ENCODE assay signal across 8 mouse cellular contexts in the genomic region with DNA sequence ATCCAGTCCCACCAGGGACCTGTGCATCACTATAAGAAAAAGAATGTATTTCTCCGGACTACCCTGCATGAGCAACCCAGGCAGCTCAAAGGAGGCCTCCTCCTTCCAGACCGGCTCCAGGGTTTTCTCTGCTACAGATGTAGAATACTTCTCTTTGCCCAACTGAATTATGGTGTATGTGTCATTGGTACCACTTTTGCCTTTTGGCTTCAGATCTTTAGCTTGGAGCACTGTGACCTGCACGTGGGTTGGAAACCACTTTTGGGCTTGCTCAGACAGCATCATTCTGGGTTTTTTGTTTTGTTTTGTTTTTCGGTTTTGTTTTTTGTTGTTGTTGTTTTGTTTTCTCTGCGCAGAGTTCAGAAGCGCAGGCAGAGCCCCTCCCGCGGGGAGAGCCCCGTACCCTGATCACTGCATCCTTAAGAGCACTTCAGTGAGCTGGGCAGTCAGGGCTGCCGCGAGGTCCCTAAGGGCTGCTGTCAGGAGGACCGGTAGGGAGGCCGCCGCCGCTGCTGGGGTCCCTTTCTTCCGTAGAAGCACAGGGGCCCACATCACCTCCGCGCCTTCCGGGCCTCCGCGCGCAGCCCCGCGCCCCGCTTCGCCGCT. TPM values are rescaled to one million over a fixed set of nuclear protein-coding genes. Genes with fewer than 3 reads are reported as not detected.
DNase-seq lines count a peak whose midpoint lies in the region; ATAC-seq and TF ChIP-seq lines count a peak whose summit lies in the region.

No protein-coding gene starts in this region.

- no peak for TF ChIP-seq CTCF in heart, postnatal 0 days (IDR thresholded peaks at IDR 0.05; ENCODE audit: low read depth)

- peak overlapping the region; percentile 72 for H3K4me2 ChIP-seq in heart, postnatal 0 days (ENCODE audit: low read depth, low read length)
- peak overlapping the region; percentile 73 for H3K4me2 ChIP-seq in limb, embryonic 14.5 days (replicated peaks; ENCODE audit: low read depth, low read length, severe bottlenecking)
- H3K4me2 ChIP-seq in neural tube, embryonic 13.5 days = peak overlapping the region; percentile 59

- no peaks in the 10 kb centered on the region for H3K9me3 ChIP-seq in heart, postnatal 0 days (replicated peaks; ENCODE audit: control insufficient read depth, low read length)
- H3K9me3 ChIP-seq in limb, embryonic 14.5 days (ENCODE audit: control insufficient read depth, low read length) = no peaks in the 10 kb centered on the region
- no peaks in the 10 kb centered on the region for H3K9me3 ChIP-seq in neural tube, embryonic 13.5 days

- TF ChIP-seq EP300 in heart, postnatal 0 days (IDR thresholded peaks at IDR 0.05; ENCODE audit: low read depth) = no peak

- H3K36me3 ChIP-seq in heart, postnatal 0 days (replicated peaks; ENCODE audit: control insufficient read depth, insufficient read depth, low read length) = no peaks in the 10 kb centered on the region
- no peaks in the 10 kb centered on the region for H3K36me3 ChIP-seq in limb, embryonic 14.5 days (ENCODE audit: control insufficient read depth, insufficient read depth, low read length)
- H3K36me3 ChIP-seq in neural tube, embryonic 13.5 days = no peaks in the 10 kb centered on the region

- H3K4me3 ChIP-seq in heart, postnatal 0 days (ENCODE audit: low read depth, low read length) = peak overlapping the region; percentile 84
- peak overlapping the region; percentile 77 for H3K4me3 ChIP-seq in limb, embryonic 14.5 days (replicated peaks; ENCODE audit: low read length)
- peak overlapping the region; percentile 79 for H3K4me3 ChIP-seq in neural tube, embryonic 13.5 days

- ATAC-seq in heart, postnatal 0 days (ENCODE audit: insufficient read depth, low read depth) = peak; percentile 70
- ATAC-seq in limb, embryonic 14.5 days (ENCODE audit: low FRiP score, low read depth) = peak; percentile 45
- peak; percentile 91 for ATAC-seq in neural tube, embryonic 13.5 days (ENCODE audit: low read depth)

- peak overlapping the region; percentile 90 for H3K27ac ChIP-seq in heart, postnatal 0 days (ENCODE audit: low read depth)
- peak overlapping the region; percentile 84 for H3K27ac ChIP-seq in limb, embryonic 14.5 days (replicated peaks; ENCODE audit: low read depth, low read length)
- H3K27ac ChIP-seq in neural tube, embryonic 13.5 days (replicated peaks) = peak overlapping the region; percentile 94

- no peak for TF ChIP-seq POLR2A in limb, embryonic 14.5 days (IDR thresholded peaks at IDR 0.05; ENCODE audit: borderline replicate concordance, extremely low read depth, insufficient read depth, insufficient read length)

- no peaks in the 10 kb centered on the region for H3K27me3 ChIP-seq in heart, postnatal 0 days (ENCODE audit: control insufficient read depth, insufficient read depth, low read length)
- no peaks in the 10 kb centered on the region for H3K27me3 ChIP-seq in limb, embryonic 14.5 days (ENCODE audit: control insufficient read depth, insufficient read depth, low read length)
- no peaks in the 10 kb centered on the region for H3K27me3 ChIP-seq in neural tube, embryonic 13.5 days

- peaks cover 4% of the 10 kb centered on the region for H3K4me1 ChIP-seq in heart, postnatal 0 days (ENCODE audit: control insufficient read depth, insufficient read depth)
- peaks cover 24% of the 10 kb centered on the region for H3K4me1 ChIP-seq in limb, embryonic 14.5 days (ENCODE audit: control insufficient read depth, insufficient read depth, low read length)
- H3K4me1 ChIP-seq in neural tube, embryonic 13.5 days (replicated peaks) = peaks cover 31% of the 10 kb centered on the region

- H3K9ac ChIP-seq in heart, postnatal 0 days (replicated peaks; ENCODE audit: low read depth, low read length) = peak overlapping the region; percentile 89
- H3K9ac ChIP-seq in limb, embryonic 14.5 days (ENCODE audit: low read depth, low read length, severe bottlenecking) = peak overlapping the region; percentile 89
- peak overlapping the region; percentile 97 for H3K9ac ChIP-seq in neural tube, embryonic 13.5 days

- WGBS in heart, postnatal 0 days = 3% methylated on average over 26 of the region's 27 CpGs
- 2% methylated on average over 27 of the region's 27 CpGs for WGBS in limb, embryonic 14.5 days
- WGBS in neural tube, embryonic 13.5 days = 1% methylated on average over 27 of the region's 27 CpGs

- DNase-seq in right cerebral cortex, adult 2 months (ENCODE audit: low spot score in 2 of 2) = peak; percentile 20 to 36
- DNase-seq in right cerebral cortex, postnatal 25 days = no peak
- DNase-seq in c-Kit-positive CD71-negative TER-119-negative erythroid progenitor cells, embryonic 14.5 days (ENCODE audit: low read depth) = peak; percentile 10
- DNase-seq in heart, postnatal 0 days (ENCODE audit: low spot score) = peak; percentile 13
- no peak for DNase-seq in limb, embryonic 14.5 days (ENCODE audit: low spot score)
- no peak for DNase-seq in spleen, postnatal 14 days (ENCODE audit: low spot score in 2 of 2)
- DNase-seq in adrenal gland, postnatal 36 days = no peak

RNA-seq across cellular contexts. Expression of gene Rab11fip2, which starts 0.6 kb away (rescaled TPM):
- total RNA-seq in heart, postnatal 0 days (2014; rRNA removed; ENCODE audit: low replicate concordance) = 8.3 and 8.5 TPM in 2 replicates
- 1.9 and 2.3 TPM in 2 replicates for polyA plus RNA-seq in heart, postnatal 0 days (2015; fragmentation: Nextera tagmentation; extraction: Ambion mirVana)
- polyA plus RNA-seq in limb, embryonic 14.5 days (2012; rRNA removed) = 11.5 and 12.7 TPM in 2 replicates
- 7.5 and 8.0 TPM in 2 replicates for polyA plus RNA-seq in limb, embryonic 14.5 days (2014; fragmentation: Nextera tagmentation; extraction: Ambion mirVana)
- polyA plus RNA-seq in neural tube, embryonic 13.5 days (2015; fragmentation: Nextera tagmentation; extraction: Ambion mirVana) = 9.8 and 10.3 TPM in 2 replicates
- total RNA-seq in adrenal gland, postnatal 36 days (2021) = 10 to 100 TPM; 14.5 to 20.3 TPM

Comparison
In these comparisons a context has a peak if more than half of its experiments do, and no peak if none do; other contexts are left out.
1. DNase-seq: peak in right cerebral cortex, adult 2 months (2 of 2), c-Kit-positive CD71-negative TER-119-negative erythroid progenitor cells, embryonic 14.5 days (single experiment) and heart, postnatal 0 days (single experiment); none in right cerebral cortex, postnatal 25 days (single experiment), limb, embryonic 14.5 days (single experiment), spleen, postnatal 14 days (0 of 2) and adrenal gland, postnatal 36 days (0 of 2).
2. Peak in every context shown above with its lines, with median percentiles within 50 percentile points of each other: ATAC-seq, H3K27ac ChIP-seq, H3K4me2 ChIP-seq, H3K4me3 ChIP-seq and H3K9ac ChIP-seq.